Mouse (Mus musculus) lung, embryonic 14.5 days (tissue): ENCODE data around the gene Smad9. TPM values are rescaled to one million over a fixed set of nuclear protein-coding genes. Genes with fewer than 3 reads are reported as not detected.
A peak's percentile ranks its signal among the peaks of the same experiment; 100 is the strongest.

Source experiments
- ATAC-seq: fragments of 200-750 bp; cut with Nextera tagmentation; 2 replicates; pipeline ENCODE4 v1.8.0; 2017; ENCODE audit warnings: mild to moderate bottlenecking, moderate TSS enrichment, moderate library complexity; ENCODE audit not compliant: insufficient read depth
- DNase-seq: peaks from one replicate; pipeline ENCODE4 v3.0.0-alpha.2; 2015
- H3K27ac ChIP-seq: fragments of 300-500 bp; sonication (generic); 2 replicates; pipeline ENCODE4 v1.5.1; 2014; ENCODE audit warnings: low read depth, mild to moderate bottlenecking, moderate library complexity
- H3K27me3 ChIP-seq: fragments of 300-500 bp; sonication (generic); 2 replicates; pipeline ENCODE4 v1.6.1; 2014; ENCODE audit warnings: low read length, control low read depth; ENCODE audit not compliant: insufficient read depth
- H3K36me3 ChIP-seq: fragments of 300-500 bp; sonication (generic); 2 replicates; pipeline ENCODE4 v1.6.1; 2014; ENCODE audit warnings: control low read depth; ENCODE audit not compliant: insufficient read depth
- H3K4me1 ChIP-seq: fragments of 300-500 bp; sonication (generic); 2 replicates; pipeline ENCODE4 v1.6.1; 2014; ENCODE audit warnings: antibody characterized with exemption, control low read depth; ENCODE audit not compliant: insufficient read depth
- H3K4me2 ChIP-seq: fragments of 300-500 bp; sonication (generic); 2 replicates; pipeline ENCODE4 v1.6.1; 2014; ENCODE audit warnings: mild to moderate bottlenecking
- H3K4me3 ChIP-seq: fragments of 300-500 bp; sonication (generic); 2 replicates; pipeline ENCODE4 v1.5.1; 2014; ENCODE audit warnings: low read depth, low read length
- H3K9ac ChIP-seq: fragments of 300-500 bp; sonication (generic); 2 replicates; pipeline ENCODE4 v1.6.1; 2014
- H3K9me3 ChIP-seq: fragments of 300-500 bp; sonication (generic); 2 replicates; pipeline ENCODE4 v1.6.1; 2016; ENCODE audit warnings: low read depth, low read length, control low read depth
- CTCF ChIP-seq: IDR thresholded peaks from 2 replicates; pipeline ENCODE4 v1.5.1; 2016; ENCODE audit warnings: antibody characterized with exemption, low read depth
- WGBS: fragments of 180-500 bp; shearing (Covaris S2); extraction: QIAGEN DNeasy Blood & Tissue Kit; methylation state at CpG from one replicate; pipeline ENCODE4 v1.1.7; 2014; 5-methylcytosine and 5-hydroxymethylcytosine counted together
- polyA plus RNA-seq: library from polyadenylated mRNA; unstranded; fragments of >200 nt; fragmentation: Nextera tagmentation; extraction: Ambion mirVana; gene quantifications from 2 replicates; pipeline ENCODE4 v1.2.1, GENCODE M21; 2014

Gene Smad9
- polyA plus RNA-seq, result 2.4 and 2.9 TPM in 2 replicates

- H3K9ac ChIP-seq, result peak within 1 kb of the TSS; percentile 74
- peak; percentile 85 for ATAC-seq
- WGBS, result under 1% methylated on average over 60 of the region's 66 CpGs
Observed at GRCm38 (mm10) chr3:54755145-54756041, at the start of gene Smad9. Smad9 (plus strand) TSS chr3:54755582.

GRCm38 (mm10) chr3:54708972-54709371 is 46.4 kb upstream of the Smad9 start:
- Histone ChIP-seq H3K27me3 (no peaks in the 10 kb centered on the region), H3K36me3 (peaks cover 90% of the 10 kb centered on the region), H3K9me3 (no peaks in the 10 kb centered on the region), H3K27ac (no peak overlapping the region), H3K4me2 (no peak overlapping the region), H3K4me1 (no peaks in the 10 kb centered on the region), H3K9ac (no peak overlapping the region), H3K4me3 (no peak overlapping the region)
- 81% methylated on average over 9 of the region's 9 CpGs for WGBS
- TF ChIP-seq CTCF, result no peak
- DNase-seq, result no peak
- ATAC-seq, result no peak

More at GRCm38 (mm10) chr3:54755145-54756041, at the start of gene Smad9:
- Histone ChIP-seq H3K36me3 (peaks cover 12% of the 10 kb centered on the region), H3K27me3 (0 out of 2 replicates have a peak, but pooled peaks cover 4% of the 10 kb centered on the region), H3K9me3 (no peaks in the 10 kb centered on the region), H3K27ac (peak within 1 kb of the TSS; percentile 84), H3K4me2 (peak within 1 kb of the TSS; percentile 99), H3K4me1 (peaks cover 17% of the 10 kb centered on the region; the same call in 1 of the 2 replicates), H3K4me3 (peak within 1 kb of the TSS; percentile 79)
- TF ChIP-seq CTCF, result no peak
- DNase-seq, result peak; percentile 90

GRCm38 (mm10) chr3:54714253-54714652 is 41.1 kb upstream of the Smad9 start, which contains the start of gene Gm21958:
Gm21958 (minus strand) TSS chr3:54714353.
- TF ChIP-seq CTCF, result no peak
- no peak within 1 kb of the TSS for H3K27ac ChIP-seq
- WGBS, result 88% methylated on average over 6 of the region's 6 CpGs

GRCm38 (mm10) chr3:54715461-54715860 is 39.9 kb upstream of the Smad9 start:
- Histone ChIP-seq H3K36me3 (peaks cover 82% of the 10 kb centered on the region), H3K9ac (no peak overlapping the region), H3K4me1 (no peaks in the 10 kb centered on the region), H3K9me3 (no peaks in the 10 kb centered on the region), H3K4me2 (no peak overlapping the region), H3K27me3 (no peaks in the 10 kb centered on the region), H3K27ac (no peak overlapping the region), H3K4me3 (no peak overlapping the region)
- 89% methylated on average over 6 of the region's 6 CpGs for WGBS
- TF ChIP-seq CTCF, result no peak
- no peak for ATAC-seq
- no peak for DNase-seq

More at GRCm38 (mm10) chr3:54714253-54714652, 41.1 kb upstream of the Smad9 start, which contains the start of gene Gm21958:
- Histone ChIP-seq H3K36me3 (peaks cover 88% of the 10 kb centered on the region), H3K4me2 (no peak within 1 kb of the TSS), H3K4me1 (no peaks in the 10 kb centered on the region), H3K9ac (no peak within 1 kb of the TSS), H3K27me3 (no peaks in the 10 kb centered on the region), H3K9me3 (no peaks in the 10 kb centered on the region), H3K4me3 (no peak within 1 kb of the TSS)
- no peak for DNase-seq
- no peak for ATAC-seq

GRCm38 (mm10) chr3:54717348-54717747 is 38.0 kb upstream of the Smad9 start:
- ATAC-seq (no peak), DNase-seq (no peak)
- Histone ChIP-seq H3K4me1 (no peaks in the 10 kb centered on the region), H3K27ac (no peak overlapping the region), H3K4me3 (no peak overlapping the region), H3K4me2 (no peak overlapping the region), H3K9ac (no peak overlapping the region), H3K36me3 (peaks cover 83% of the 10 kb centered on the region), H3K9me3 (no peaks in the 10 kb centered on the region), H3K27me3 (no peaks in the 10 kb centered on the region)
- no peak for TF ChIP-seq CTCF
- 87% methylated on average over 6 of the region's 6 CpGs for WGBS

GRCm38 (mm10) chr3:54718947-54719346 is 36.4 kb upstream of the Smad9 start:
- no peak overlapping the region for H3K27ac ChIP-seq
- H3K27me3 ChIP-seq, result no peaks in the 10 kb centered on the region
- peaks cover 89% of the 10 kb centered on the region for H3K36me3 ChIP-seq
- no peak for TF ChIP-seq CTCF
- no peak overlapping the region for H3K4me3 ChIP-seq
- H3K9me3 ChIP-seq, result no peaks in the 10 kb centered on the region
- ATAC-seq, result no peak
- H3K9ac ChIP-seq, result no peak overlapping the region
- H3K4me2 ChIP-seq, result no peak overlapping the region
- no peak for DNase-seq
- no peaks in the 10 kb centered on the region for H3K4me1 ChIP-seq
- 70% methylated on average over 3 of the region's 3 CpGs for WGBS
